Mouse (Mus musculus) C2C12 (cell line): ENCODE results near the gene Rnaseh2a.

Experiments used
- CEBPB ChIP-seq: IDR thresholded peaks from one replicate; pipeline ENCODE4 v1.6.1; 2011; ENCODE audit warnings: low read depth, mild to moderate bottlenecking, control low read depth, moderate library complexity
- CTCF ChIP-seq: IDR thresholded peaks from one replicate; pipeline ENCODE4 v1.5.1; 2011; ENCODE audit not compliant: control insufficient read depth, insufficient read depth, insufficient read length
- MAX ChIP-seq: IDR thresholded peaks from one replicate; pipeline ENCODE4 v1.6.1; 2011; ENCODE audit warnings: mild to moderate bottlenecking, control low read depth
- USF1 ChIP-seq: IDR thresholded peaks from one replicate; pipeline ENCODE4 v1.6.1; 2011; ENCODE audit warnings: low read depth, mild to moderate bottlenecking, control low read depth, moderate library complexity

GRCm38 (mm10) chr8:84969241-84970134 lies at the start of gene Rnaseh2a, which contains the start of the genes Gm49661 and Prdx2:
- TF ChIP-seq CTCF (no peak), USF1 (no peak), CEBPB (no peak), MAX (peak; percentile 37)
